Mouse (Mus musculus) megakaryocyte, embryonic 14.5 days (primary cell): ENCODE results near the gene AL732309.1.

ENCODE experiments used
- FLI1 ChIP-seq: IDR thresholded peaks from 2 replicates; pipeline ENCODE4 v1.6.1; 2012; ENCODE audit warnings: low read length, inconsistent platforms, mixed read lengths
- GATA1 ChIP-seq: IDR thresholded peaks from 3 replicates; pipeline ENCODE4 v1.6.1; 2012; ENCODE audit warnings: mixed read lengths, low read length, inconsistent platforms, borderline replicate concordance

DNA sequence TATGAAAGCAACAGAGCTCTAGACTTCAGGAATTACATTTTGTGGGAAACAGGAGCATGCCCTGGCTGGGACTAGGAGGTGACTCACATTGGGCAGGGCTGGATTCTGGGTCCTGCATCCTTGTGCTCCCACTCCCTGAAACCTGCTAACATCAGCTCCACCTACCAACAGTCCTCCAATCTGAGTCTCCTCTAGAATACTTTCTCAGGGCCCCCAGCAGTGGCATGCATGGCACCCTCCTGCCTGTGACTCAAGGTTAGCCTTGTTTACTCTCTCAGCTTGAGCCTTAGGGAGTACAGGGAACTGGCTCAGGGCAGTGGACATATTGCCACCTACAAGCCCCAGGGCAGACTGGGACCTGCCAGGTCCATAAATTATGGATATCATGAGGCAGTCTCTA lies 8.6 kb downstream of the AL732309.1 start:
- TF ChIP-seq GATA1, result no peak
- TF ChIP-seq FLI1, result no peak
